ENCODE assay signal across 20 mouse cellular contexts in genomic region chr7:64619261-64619660, GRCm38 (mm10).
DNase-seq lines count a peak whose midpoint lies in the region; ATAC-seq lines count a peak whose summit lies in the region.
"Had no signal": no experiment of that assay in that cellular context is flagged by ENCODE, and none has a peak within 500 bp of the region (broad histone marks: within the 10 kb centered on the region; RNA-seq: fewer than 3 reads in every experiment).

No protein-coding gene starts in this region.

- H3K36me3 ChIP-seq in midbrain, embryonic 11.5 days (ENCODE audit: control insufficient read depth, insufficient read depth, low read length) = no peaks in the 10 kb centered on the region
- no peaks in the 10 kb centered on the region for H3K36me3 ChIP-seq in midbrain, embryonic 14.5 days (ENCODE audit: control insufficient read depth, insufficient read depth, low read length)
- H3K36me3 ChIP-seq: embryonic facial prominence, embryonic 13.5 days; embryonic facial prominence, embryonic 15.5 days; forebrain, embryonic 10.5 days; forebrain, embryonic 12.5 days had no signal

- no peak overlapping the region for H3K9ac ChIP-seq in midbrain, embryonic 11.5 days (ENCODE audit: low read length)
- no peak overlapping the region for H3K9ac ChIP-seq in midbrain, embryonic 14.5 days (replicated peaks; ENCODE audit: low read length)
- H3K9ac ChIP-seq: embryonic facial prominence, embryonic 13.5 days; embryonic facial prominence, embryonic 15.5 days; forebrain, embryonic 12.5 days had no signal

- no peaks in the 10 kb centered on the region for H3K4me1 ChIP-seq in midbrain, embryonic 11.5 days (ENCODE audit: control insufficient read depth, insufficient read depth, low read length)
- H3K4me1 ChIP-seq in midbrain, embryonic 14.5 days (ENCODE audit: control insufficient read depth, insufficient read depth, low read length) = no peaks in the 10 kb centered on the region
- H3K4me1 ChIP-seq: embryonic facial prominence, embryonic 13.5 days; embryonic facial prominence, embryonic 15.5 days had no signal

- 96% methylated on average over 4 of the region's 4 CpGs for WGBS in midbrain, embryonic 11.5 days
- WGBS in midbrain, embryonic 14.5 days = 96% methylated on average over 4 of the region's 4 CpGs

- H3K27me3 ChIP-seq in midbrain, embryonic 11.5 days (ENCODE audit: control insufficient read depth, insufficient read depth, low read length) = no peaks in the 10 kb centered on the region
- H3K27me3 ChIP-seq in midbrain, embryonic 14.5 days (ENCODE audit: control insufficient read depth, insufficient read depth, low read length) = no peaks in the 10 kb centered on the region
- H3K27me3 ChIP-seq: embryonic facial prominence, embryonic 13.5 days; embryonic facial prominence, embryonic 15.5 days; forebrain, embryonic 12.5 days had no signal

- H3K4me3 ChIP-seq in midbrain, embryonic 11.5 days (ENCODE audit: low read depth, low read length) = no peak overlapping the region
- no peak overlapping the region for H3K4me3 ChIP-seq in midbrain, embryonic 14.5 days (replicated peaks; ENCODE audit: low read depth, low read length)
- H3K4me3 ChIP-seq: embryonic facial prominence, embryonic 13.5 days; embryonic facial prominence, embryonic 15.5 days; erythroblast, embryonic 14.5 days; forebrain, embryonic 10.5 days; forebrain, embryonic 12.5 days had no signal

- H3K9me3 ChIP-seq in midbrain, embryonic 11.5 days (ENCODE audit: control insufficient read depth, low read length) = no peaks in the 10 kb centered on the region
- H3K9me3 ChIP-seq in midbrain, embryonic 14.5 days (ENCODE audit: control insufficient read depth, low read length) = no peaks in the 10 kb centered on the region
- H3K9me3 ChIP-seq: embryonic facial prominence, embryonic 13.5 days; embryonic facial prominence, embryonic 15.5 days; forebrain, embryonic 10.5 days; forebrain, embryonic 12.5 days had no signal

- peak; percentile 57 for DNase-seq in heart, adult 11 months
- DNase-seq in heart, adult 9 months (ENCODE audit: low spot score in 2 of 2) = no peak
- DNase-seq in midbrain, embryonic 11.5 days (ENCODE audit: low spot score, missing footprints) = peak; percentile 62
- DNase-seq in midbrain, embryonic 14.5 days = no peak
- DNase-seq: adrenal gland, adult 2 months; adrenal gland, postnatal 10 days; adrenal gland, postnatal 25 days; cerebellum, adult 11-12 months; cerebellum, adult 2 months; cerebellum, adult 9-10 months; cerebellum, postnatal 14 days; cerebellum, postnatal 36 days; embryo, embryonic 11 days had no signal

- no peak for ATAC-seq in midbrain, embryonic 11.5 days (ENCODE audit: low FRiP score)
- no peak for ATAC-seq in midbrain, embryonic 14.5 days (ENCODE audit: low FRiP score, low TSS enrichment)
- ATAC-seq: forebrain, embryonic 14.5 days; forebrain, embryonic 16.5 days had no signal

- H3K27ac ChIP-seq in midbrain, embryonic 11.5 days (ENCODE audit: low read depth, low read length) = no peak overlapping the region
- H3K27ac ChIP-seq in midbrain, embryonic 14.5 days (replicated peaks; ENCODE audit: low read depth, low read length) = no peak overlapping the region
- H3K27ac ChIP-seq: embryonic facial prominence, embryonic 13.5 days; embryonic facial prominence, embryonic 15.5 days; forebrain, embryonic 10.5 days; forebrain, embryonic 12.5 days had no signal

- no peak overlapping the region for H3K4me2 ChIP-seq in midbrain, embryonic 11.5 days
- H3K4me2 ChIP-seq in midbrain, embryonic 14.5 days (ENCODE audit: low read length) = no peak overlapping the region
- H3K4me2 ChIP-seq: embryonic facial prominence, embryonic 13.5 days; embryonic facial prominence, embryonic 15.5 days; forebrain, embryonic 12.5 days had no signal

Comparison
In these comparisons a context has a peak if more than half of its experiments do, and no peak if none do; other contexts are left out.
1. DNase-seq: peak in heart, adult 11 months (single experiment) and midbrain, embryonic 11.5 days (single experiment); none in heart, adult 9 months (0 of 2) and midbrain, embryonic 14.5 days (single experiment).